Mouse (Mus musculus): ENCODE data around the gene Ccnb2.

Gene Ccnb2

GRCm38 (mm10) chr9:70383750-70384149 is 37.6 kb downstream of the Ccnb2 start:
- no peak for DNase-seq

GRCm38 (mm10) chr9:70382091-70382490 is 39.3 kb downstream of the Ccnb2 start:
- DNase-seq, result no peak

- DNase-seq, result no peak
Measured at GRCm38 (mm10) chr9:70379502-70380467, 41.6 kb downstream of the Ccnb2 start.

GRCm38 (mm10) chr9:70371638-70372037 is 49.7 kb downstream of the Ccnb2 start:
- DNase-seq, result no peak

GRCm38 (mm10) chr9:70366898-70367297 is 54.4 kb downstream of the Ccnb2 start:
- no peak for DNase-seq

- no peak for DNase-seq
Measured at GRCm38 (mm10) chr9:70365915-70366314, 55.4 kb downstream of the Ccnb2 start.

- no peak for DNase-seq
Measured at GRCm38 (mm10) chr9:70364741-70365140, 56.6 kb downstream of the Ccnb2 start.

- no peak for DNase-seq
Measured at GRCm38 (mm10) chr9:70359402-70360131, 61.8 kb downstream of the Ccnb2 start.
